Mouse (Mus musculus): ENCODE data around the gene Mark1.

Gene Mark1

GRCm38 (mm10) chr1:184999071-184999750 lies at the start of gene Mark1:
Gene Mark1 (minus strand): TSS chr1:184999570.
- DNase-seq (ENCODE audit: low spot score) = peak; percentile 35

DNA sequence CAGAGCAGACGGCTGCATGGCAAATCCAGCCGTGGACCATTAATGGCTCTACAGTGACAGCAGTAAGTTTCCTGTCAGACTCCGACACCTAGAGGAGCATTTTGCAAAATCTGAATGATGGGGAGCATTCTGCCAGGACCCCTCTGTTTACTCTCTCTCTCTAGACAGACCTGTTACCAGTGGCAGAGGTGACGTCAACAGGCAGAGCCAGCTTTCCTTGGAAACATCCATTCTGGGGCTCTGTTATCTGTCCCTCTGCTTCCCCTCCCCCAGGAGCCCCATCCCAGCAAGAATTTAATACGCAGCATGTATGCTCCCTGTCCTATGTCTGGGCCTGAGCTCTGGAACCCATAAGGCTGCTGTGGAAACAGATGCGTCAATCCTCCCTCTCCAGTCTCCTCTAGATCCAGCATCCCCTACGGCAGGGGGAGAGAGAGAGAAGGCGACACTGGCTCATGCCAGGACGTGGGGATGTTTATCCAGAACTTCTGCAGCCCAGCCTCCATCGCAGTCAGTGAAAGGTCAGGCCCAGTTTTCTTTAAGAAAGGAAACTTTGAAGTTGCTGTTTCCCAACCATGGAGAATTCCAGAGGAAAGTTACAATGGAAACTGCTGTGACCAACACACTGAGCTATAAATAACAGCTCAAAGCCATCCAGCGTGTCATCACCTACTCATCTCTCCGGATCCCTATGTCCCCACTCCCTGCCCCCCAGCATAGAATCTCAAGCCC lies 48.3 kb upstream of the Mark1 start:
- no peak for DNase-seq (ENCODE audit: low spot score)

DNA sequence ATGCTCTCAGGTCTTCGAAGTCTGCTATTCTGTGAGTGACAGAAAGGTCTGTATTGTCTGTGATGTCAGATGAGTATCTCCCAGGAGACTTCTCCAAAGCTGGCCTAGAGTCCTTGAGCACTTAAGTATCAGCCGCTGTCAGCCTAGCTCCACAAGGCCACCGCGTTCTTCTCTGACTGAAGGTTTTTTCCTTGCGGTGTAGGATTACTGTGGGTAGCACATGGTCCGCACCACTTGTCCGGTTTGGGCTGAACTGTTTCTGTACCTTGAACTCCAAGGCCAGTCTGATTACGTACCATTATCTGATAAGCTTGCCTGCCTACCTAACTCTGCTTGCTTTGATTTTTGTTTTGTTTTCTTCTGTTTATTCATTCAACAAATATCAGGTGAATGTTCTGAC lies 47.1 kb upstream of the Mark1 start:
- no peak for DNase-seq (ENCODE audit: low spot score)

- no peak for DNase-seq (ENCODE audit: low spot score)
Observed at GRCm38 (mm10) chr1:185038183-185038686, 38.9 kb upstream of the Mark1 start.

GRCm38 (mm10) chr1:185030565-185030964 lies 31.2 kb upstream of the Mark1 start:
- DNase-seq (ENCODE audit: low spot score) = no peak

GRCm38 (mm10) chr1:185020429-185021168 lies 21.2 kb upstream of the Mark1 start:
- DNase-seq (ENCODE audit: low spot score) = no peak

GRCm38 (mm10) chr1:185012566-185012965 lies 13.2 kb upstream of the Mark1 start:
- no peak for DNase-seq (ENCODE audit: low spot score)

DNA sequence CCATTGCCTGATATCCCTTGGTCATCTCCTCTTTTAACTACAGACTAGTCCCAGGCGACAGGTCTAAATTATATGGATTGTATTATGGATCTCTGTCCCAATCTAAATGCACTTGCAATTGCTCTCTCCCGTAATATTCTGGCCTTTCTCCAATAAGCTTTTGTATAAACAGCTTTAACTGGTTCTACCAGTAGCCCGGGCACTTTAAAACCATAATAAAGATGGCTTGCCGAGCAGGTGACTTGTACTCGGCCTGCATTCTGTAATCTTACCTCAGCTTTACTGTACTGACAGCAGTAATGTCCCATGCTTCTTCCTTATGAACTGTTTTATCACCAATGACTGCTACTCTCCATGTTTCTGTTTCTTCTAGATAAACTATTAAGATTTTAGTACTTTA lies 7.7 kb upstream of the Mark1 start:
- DNase-seq (ENCODE audit: low spot score) = no peak

DNA sequence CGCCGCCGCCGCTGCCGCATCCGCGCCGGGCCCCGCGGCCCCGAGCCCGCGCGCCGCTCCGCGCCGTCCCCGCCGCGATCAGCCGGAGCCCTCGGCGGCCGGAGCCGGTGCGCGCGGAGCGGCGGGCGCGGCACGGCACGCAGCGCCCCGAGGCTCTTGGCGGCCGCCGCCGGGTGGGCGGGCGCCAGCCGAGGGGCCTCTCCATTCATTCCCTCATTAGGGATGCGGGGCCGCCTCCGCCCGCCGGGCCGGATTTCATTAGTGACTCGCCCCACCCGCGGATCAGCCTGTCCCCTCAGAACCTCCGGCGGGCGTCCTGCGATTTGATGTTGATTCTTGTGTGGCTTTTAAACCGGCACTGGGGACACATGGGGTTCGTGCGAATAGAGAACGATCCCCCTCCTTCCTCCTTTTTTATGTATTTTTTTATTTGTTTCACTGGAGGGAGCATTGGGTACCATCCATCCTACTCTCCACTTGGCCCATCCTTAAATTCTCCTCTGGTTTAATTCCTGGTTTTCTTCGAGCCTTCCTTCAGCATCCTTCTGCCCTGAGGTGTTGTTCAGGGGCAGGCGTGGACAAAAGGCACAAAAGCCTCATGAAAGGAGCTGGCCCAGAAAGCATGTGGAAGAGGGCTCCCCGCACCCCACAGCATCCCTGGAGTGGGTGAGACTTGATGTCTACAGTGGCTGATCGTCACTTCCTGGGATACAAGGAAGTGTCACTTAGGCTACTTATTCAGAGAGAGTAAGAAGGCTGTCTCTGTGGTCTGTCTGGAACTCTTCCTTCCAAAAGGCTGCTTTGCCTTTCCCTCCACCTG lies 620 bp upstream of the Mark1 start:
- DNase-seq (ENCODE audit: low spot score) = peak; percentile 27

- no peak for DNase-seq (ENCODE audit: low spot score)
Observed at GRCm38 (mm10) chr1:184998631-184999030, 739 bp downstream of the Mark1 start.

GRCm38 (mm10) chr1:184998161-184998560 lies 1.2 kb downstream of the Mark1 start:
- DNase-seq (ENCODE audit: low spot score) = no peak

GRCm38 (mm10) chr1:184997466-184997865 lies 1.9 kb downstream of the Mark1 start:
- DNase-seq (ENCODE audit: low spot score) = no peak

GRCm38 (mm10) chr1:184995335-184995734 lies 4.0 kb downstream of the Mark1 start:
- DNase-seq (ENCODE audit: low spot score) = no peak

GRCm38 (mm10) chr1:184991191-184991590 lies 8.2 kb downstream of the Mark1 start:
- no peak for DNase-seq (ENCODE audit: low spot score)

DNA sequence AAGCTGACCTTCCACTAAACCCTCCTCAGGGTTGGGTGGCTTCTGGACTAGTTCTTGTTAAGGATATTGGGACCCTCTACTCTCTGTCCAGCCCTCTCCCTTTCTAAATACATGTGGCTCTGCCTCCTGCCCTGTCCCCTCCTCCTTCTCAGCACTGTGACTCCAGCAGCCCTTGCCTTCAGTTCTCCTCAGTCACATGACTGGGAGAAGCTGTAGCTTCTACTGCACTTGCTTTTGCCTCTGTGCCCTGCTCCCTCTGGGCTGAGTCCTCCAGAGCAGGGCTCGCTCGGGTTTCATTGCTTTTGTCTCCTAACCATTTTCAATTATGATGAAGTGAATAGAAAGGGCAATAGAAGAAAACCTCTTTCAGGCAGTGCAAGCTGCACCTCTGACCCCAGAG lies 12.6 kb downstream of the Mark1 start:
- DNase-seq (ENCODE audit: low spot score) = no peak

- no peak for DNase-seq (ENCODE audit: low spot score)
Observed at GRCm38 (mm10) chr1:184984723-184985122, 14.6 kb downstream of the Mark1 start.

- no peak for DNase-seq (ENCODE audit: low spot score)
Observed at GRCm38 (mm10) chr1:184983751-184984150, 15.6 kb downstream of the Mark1 start.

GRCm38 (mm10) chr1:184972214-184972776 lies 27.1 kb downstream of the Mark1 start:
- DNase-seq (ENCODE audit: low spot score) = no peak

GRCm38 (mm10) chr1:184969374-184969773 lies 30.0 kb downstream of the Mark1 start:
- no peak for DNase-seq (ENCODE audit: low spot score)

GRCm38 (mm10) chr1:184965682-184966360 lies 33.5 kb downstream of the Mark1 start:
- peak; percentile 58 for DNase-seq (ENCODE audit: low spot score)

- no peak for DNase-seq (ENCODE audit: low spot score)
Observed at GRCm38 (mm10) chr1:184963121-184963693, 36.2 kb downstream of the Mark1 start.
